Mouse (Mus musculus) C2C12 (cell line): ENCODE measurements around the gene Gm6583. TPM values are rescaled to one million over a fixed set of nuclear protein-coding genes. Genes with fewer than 3 reads are reported as not detected.
A peak's percentile ranks its signal among the peaks of the same experiment; 100 is the strongest.

Experiments
- H3K27me3 ChIP-seq: one replicate; pipeline ENCODE4 v1.6.1; 2011; ENCODE audit not compliant: control insufficient read depth, insufficient read depth, insufficient read length
- H3K36me3 ChIP-seq: one replicate; pipeline ENCODE4 v1.6.1; 2011; ENCODE audit not compliant: control insufficient read depth, insufficient read depth
- H3K4me3 ChIP-seq: one replicate; pipeline ENCODE4 v1.5.1; 2011; ENCODE audit warnings: mild to moderate bottlenecking, control low read depth; ENCODE audit not compliant: poor library complexity, insufficient read depth, severe bottlenecking
- H3K79me2 ChIP-seq: one replicate; pipeline ENCODE4 v1.6.1; 2011; ENCODE audit not compliant: control insufficient read depth, insufficient read depth
- H3K79me3 ChIP-seq: one replicate; pipeline ENCODE4 v1.6.1; 2011; ENCODE audit warnings: low read depth, control low read depth
- H3ac ChIP-seq: one replicate; pipeline ENCODE3; 2011; ENCODE audit warnings: low read depth; ENCODE audit not compliant: control insufficient read depth, insufficient read length
- CEBPB ChIP-seq: IDR thresholded peaks from one replicate; pipeline ENCODE4 v1.6.1; 2011; ENCODE audit warnings: low read depth, mild to moderate bottlenecking, control low read depth, moderate library complexity
- CTCF ChIP-seq: IDR thresholded peaks from one replicate; pipeline ENCODE4 v1.5.1; 2011; ENCODE audit not compliant: control insufficient read depth, insufficient read depth, insufficient read length
- FOSL1 ChIP-seq: IDR thresholded peaks from one replicate; pipeline ENCODE4 v1.8.0; 2011; ENCODE audit warnings: mild to moderate bottlenecking, low read length; ENCODE audit not compliant: poor library complexity, insufficient read depth, severe bottlenecking
- MAX ChIP-seq: IDR thresholded peaks from one replicate; pipeline ENCODE4 v1.6.1; 2011; ENCODE audit warnings: mild to moderate bottlenecking, control low read depth
- MYOD1 ChIP-seq: IDR thresholded peaks from one replicate; pipeline ENCODE4 v1.6.1; 2011; ENCODE audit warnings: low read depth; ENCODE audit not compliant: control insufficient read depth, insufficient read length
- MYOG ChIP-seq: IDR thresholded peaks from one replicate; pipeline ENCODE4 v1.6.1; 2011; ENCODE audit not compliant: control insufficient read depth, insufficient read length; ENCODE audit errors: extremely low read depth
- USF1 ChIP-seq: IDR thresholded peaks from one replicate; pipeline ENCODE4 v1.6.1; 2011; ENCODE audit warnings: low read depth, mild to moderate bottlenecking, control low read depth, moderate library complexity
- polyA plus RNA-seq: library from polyadenylated mRNA; unstranded; fragments of >200 nt; fragmentation: generic; extraction: Trizol; gene quantifications from one replicate; pipeline ENCODE4 v1.2.1, GENCODE M21; 2012; ENCODE audit warnings: missing spikeins

Gm6583 gene
- polyA plus RNA-seq, 1 experiment: 0.04 TPM

DNA sequence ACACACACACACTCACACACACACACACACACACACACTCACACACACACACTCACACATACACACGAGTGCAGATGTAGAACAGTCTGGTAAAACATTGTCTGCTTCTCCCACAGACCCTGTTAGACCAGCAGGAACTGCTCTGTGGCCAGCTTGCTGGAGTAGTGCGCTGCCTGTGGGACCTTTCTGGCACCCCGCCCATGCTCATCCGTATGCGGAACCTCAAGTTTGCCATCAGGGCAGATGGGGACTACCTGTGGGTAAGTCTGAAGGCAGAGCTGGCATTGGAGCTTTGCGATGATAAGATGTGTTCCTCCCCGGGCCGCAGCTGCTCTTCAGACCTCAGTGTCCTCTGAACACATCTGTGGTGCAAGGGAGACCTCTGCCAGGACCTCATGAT, 6.7 kb downstream of the Gm6583 start:
- H3K4me3 ChIP-seq: no peak overlapping the region
- H3K79me3 ChIP-seq: no peaks in the 10 kb centered on the region
- H3K79me2 ChIP-seq: peaks cover 1% of the 10 kb centered on the region
- H3ac ChIP-seq: no peak overlapping the region
- no peaks in the 10 kb centered on the region for H3K27me3 ChIP-seq
- peaks cover 12% of the 10 kb centered on the region for H3K36me3 ChIP-seq
- TF ChIP-seq USF1: no peak
- no peak for TF ChIP-seq CTCF
- TF ChIP-seq MYOG: no peak
- no peak for TF ChIP-seq CEBPB
- TF ChIP-seq FOSL1: no peak
- no peak for TF ChIP-seq MAX
- no peak for TF ChIP-seq MYOD1

DNA sequence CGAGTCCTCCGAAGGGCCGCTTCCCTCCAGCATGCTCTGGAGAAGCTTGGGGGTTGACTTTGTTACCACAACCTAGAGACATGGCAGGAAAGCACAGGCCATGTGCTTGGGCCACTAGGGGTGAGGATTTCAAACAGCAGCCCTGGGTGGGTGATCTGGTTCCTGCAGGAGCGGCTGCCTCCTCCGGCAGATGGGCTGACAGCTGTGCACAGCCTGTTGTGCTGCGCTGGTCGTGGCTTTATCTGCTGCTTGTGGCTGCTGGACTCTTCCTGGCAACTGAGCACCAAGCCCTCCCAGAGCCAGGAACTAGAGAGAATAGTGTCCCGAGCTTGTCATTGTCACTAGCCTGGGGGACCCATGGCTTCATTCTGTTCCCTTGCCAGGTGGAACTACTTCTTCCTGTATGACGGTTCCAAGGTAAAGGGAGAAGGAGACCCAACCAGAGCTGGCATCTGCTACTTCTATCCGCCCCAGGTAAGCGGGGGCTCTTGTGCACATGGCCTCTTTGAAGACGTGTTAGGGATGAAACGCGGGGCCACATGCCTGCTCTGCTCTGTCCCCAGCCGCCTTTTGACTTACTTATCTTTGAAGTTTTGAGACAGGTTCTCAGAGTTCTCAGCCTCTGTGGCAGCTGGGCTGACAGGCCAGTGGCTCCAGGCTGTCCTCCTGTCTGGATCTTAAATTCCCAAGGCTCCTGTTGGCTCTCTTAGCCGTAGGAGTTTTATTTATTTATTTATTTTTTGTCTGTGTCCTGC, 9.4 kb downstream of the Gm6583 start:
- Histone ChIP-seq H3ac (no peak overlapping the region), H3K27me3 (no peaks in the 10 kb centered on the region), H3K79me3 (peaks cover 7% of the 10 kb centered on the region), H3K4me3 (no peak overlapping the region), H3K36me3 (peaks cover 12% of the 10 kb centered on the region), H3K79me2 (peaks cover 22% of the 10 kb centered on the region)
- no peak for TF ChIP-seq CEBPB
- TF ChIP-seq MYOD1: no peak
- no peak for TF ChIP-seq USF1
- TF ChIP-seq CTCF: no peak
- TF ChIP-seq MYOG: no peak
- no peak for TF ChIP-seq MAX
- no peak for TF ChIP-seq FOSL1

DNA sequence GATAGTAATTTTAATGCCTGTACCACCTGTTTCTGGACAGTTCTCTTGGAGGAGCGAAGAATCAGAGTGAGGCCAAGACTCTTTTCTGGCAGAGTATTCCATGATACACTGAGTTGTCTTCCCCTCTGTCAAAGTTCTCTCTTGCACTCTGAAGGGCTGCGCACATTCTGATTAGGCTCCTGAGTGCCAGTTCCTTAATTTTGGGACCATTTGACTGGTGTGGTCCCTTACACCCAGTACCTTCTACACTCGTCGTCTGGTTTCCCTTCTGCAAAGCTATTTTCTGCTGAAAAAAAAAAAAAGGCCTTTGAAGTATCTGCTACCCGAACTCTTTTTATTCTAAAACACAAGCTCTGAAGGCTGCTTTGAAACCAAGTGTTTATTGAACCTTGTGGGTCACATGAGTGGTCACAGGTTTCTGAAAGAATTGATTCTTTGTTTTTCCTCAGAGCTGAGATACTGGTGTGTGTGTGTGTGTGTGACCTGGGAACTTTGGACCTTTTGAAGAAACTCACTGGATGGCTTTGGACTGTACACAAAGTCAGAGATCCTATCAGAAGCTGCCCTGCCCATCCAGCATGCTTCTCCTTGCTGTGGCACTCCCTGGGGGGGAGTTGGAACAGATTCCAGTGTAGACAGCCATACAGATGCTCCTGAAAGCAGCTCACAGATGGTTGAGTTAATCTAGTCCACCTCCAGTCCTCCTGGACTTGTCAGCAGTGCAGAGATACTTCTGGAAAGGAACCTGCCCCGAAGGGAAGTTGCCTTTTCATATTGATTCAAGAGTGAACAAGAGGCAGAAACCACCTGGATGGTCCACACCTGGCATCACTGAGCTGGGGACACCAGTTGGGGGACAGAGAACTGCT, 11.5 kb downstream of the Gm6583 start:
- H3ac ChIP-seq: no peak overlapping the region
- H3K79me3 ChIP-seq: peaks cover 7% of the 10 kb centered on the region
- TF ChIP-seq MYOD1: no peak
- no peak for TF ChIP-seq MYOG
- TF ChIP-seq USF1: no peak
- TF ChIP-seq CTCF: no peak
- TF ChIP-seq FOSL1: no peak
- no peak for TF ChIP-seq CEBPB
- TF ChIP-seq MAX: no peak
- no peak overlapping the region for H3K4me3 ChIP-seq
- H3K27me3 ChIP-seq: no peaks in the 10 kb centered on the region
- H3K79me2 ChIP-seq: peaks cover 22% of the 10 kb centered on the region
- peaks cover 8% of the 10 kb centered on the region for H3K36me3 ChIP-seq

DNA sequence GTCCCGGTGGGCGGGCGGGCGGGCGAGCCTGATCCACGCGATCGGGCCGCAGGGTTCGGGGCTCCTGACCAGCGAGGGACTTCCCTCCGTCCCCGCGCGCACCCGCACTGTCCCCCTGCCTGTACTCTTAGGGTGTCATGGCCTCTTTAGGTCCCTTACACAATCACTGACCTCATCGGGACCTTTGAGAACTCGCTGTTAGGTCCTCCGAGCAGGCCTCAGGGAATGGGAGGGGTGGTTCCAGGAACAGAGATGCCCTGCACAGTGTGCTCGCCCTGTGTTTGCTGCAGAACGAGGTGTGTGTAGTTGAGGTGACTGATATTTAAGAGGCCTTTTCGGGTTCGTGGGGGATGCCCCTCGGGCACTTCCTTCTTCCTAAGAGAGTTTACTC, 12.6 kb downstream of the Gm6583 start:
- peaks cover 7% of the 10 kb centered on the region for H3K79me3 ChIP-seq
- peaks cover 22% of the 10 kb centered on the region for H3K79me2 ChIP-seq
- H3K4me3 ChIP-seq: peak overlapping the region; percentile 78
- H3K36me3 ChIP-seq: peaks cover 17% of the 10 kb centered on the region
- H3ac ChIP-seq: peak overlapping the region; percentile 78
- no peak for TF ChIP-seq CTCF
- no peak for TF ChIP-seq MAX
- TF ChIP-seq USF1: no peak
- no peak for TF ChIP-seq CEBPB
- H3K27me3 ChIP-seq: no peaks in the 10 kb centered on the region

DNA sequence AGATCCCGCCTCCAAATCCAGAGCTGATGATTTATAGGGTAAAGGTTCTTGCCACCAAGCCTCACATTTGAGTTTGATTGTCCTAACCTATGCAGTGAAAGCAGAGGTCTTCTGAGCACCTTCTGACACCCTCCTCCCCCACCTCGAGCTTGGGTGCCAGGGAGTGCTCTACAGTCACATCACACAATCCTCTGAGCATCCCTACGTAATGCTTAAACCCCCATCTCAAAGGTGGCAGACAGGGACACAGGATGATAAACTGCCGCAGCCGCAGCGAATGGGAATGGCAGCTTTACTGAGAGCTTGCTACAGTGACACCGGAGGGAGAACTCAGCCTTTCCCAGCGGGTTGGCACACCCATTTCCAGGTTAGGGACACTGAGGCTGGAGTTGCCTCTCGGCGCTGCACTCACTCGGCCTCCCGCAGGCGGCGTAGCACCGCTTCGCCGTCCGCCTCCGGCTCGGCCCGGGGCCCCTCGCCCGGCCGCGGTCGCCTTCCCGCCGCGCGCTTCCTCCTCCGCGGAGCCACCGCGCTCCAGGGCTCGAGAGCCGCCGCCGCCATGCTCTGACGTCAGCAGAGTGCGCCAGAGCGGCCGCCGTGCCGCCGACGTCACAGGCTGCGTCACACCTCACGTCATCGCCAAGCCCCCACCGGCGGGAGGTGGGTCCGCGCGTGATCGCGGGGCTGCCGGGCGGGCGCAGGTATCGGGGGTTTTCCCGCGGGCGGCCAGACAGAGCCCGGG, 13.2 kb downstream of the Gm6583 start, which contains the start of the genes Srrd and Hps4:
TSS of gene Srrd (minus strand) at position 578 of the 742 bp plus-strand sequence.
TSS of gene Hps4 (plus strand) at position 621 of the 742 bp plus-strand sequence.
- TF ChIP-seq MYOG: no peak
- no peak for TF ChIP-seq MYOD1
- TF ChIP-seq USF1: no peak
- TF ChIP-seq FOSL1: no peak
- no peak for TF ChIP-seq CEBPB
- TF ChIP-seq CTCF: peak; percentile 1
- H3K4me3 ChIP-seq: peak within 1 kb of the TSS; percentile 78
- H3K79me3 ChIP-seq: peaks cover 7% of the 10 kb centered on the region
- peak within 1 kb of the TSS; percentile 78 for H3ac ChIP-seq
- H3K27me3 ChIP-seq: no peaks in the 10 kb centered on the region
- peaks cover 22% of the 10 kb centered on the region for H3K79me2 ChIP-seq
- peaks cover 22% of the 10 kb centered on the region for H3K36me3 ChIP-seq
